Mouse (Mus musculus) limb, embryonic 11.5 days (tissue): ENCODE measurements at regions not wholly inside any gene's neighbourhood (a gene's known extent, or its start where the extent isn't known, plus 50 kb on each side); places are given as distances from the start of the nearest gene placed in this dataset.

Experiments
- ATAC-seq: fragments of 200-750 bp; cut with Nextera tagmentation; 2 replicates; pipeline ENCODE4 v1.8.0; 2017; ENCODE audit warnings: low read depth; ENCODE audit not compliant: insufficient number of reproducible peaks, low FRiP score, low TSS enrichment
- DNase-seq: peaks from one replicate; pipeline ENCODE4 v3.0.0-alpha.2; 2015; ENCODE audit warnings: low spot score
- H3K27ac ChIP-seq: fragments of 300-500 bp; sonication (generic); replicated peaks from 2 replicates; pipeline ENCODE4 v1.5.1; 2014; ENCODE audit warnings: low read depth, mild to moderate bottlenecking, low read length
- H3K27me3 ChIP-seq: fragments of 300-500 bp; sonication (generic); 2 replicates; pipeline ENCODE4 v1.6.1; 2014; ENCODE audit warnings: mild to moderate bottlenecking, low read length, mixed read lengths; ENCODE audit not compliant: control insufficient read depth, insufficient read depth
- H3K36me3 ChIP-seq: fragments of 300-500 bp; sonication (generic); 2 replicates; pipeline ENCODE4 v1.6.1; 2014; ENCODE audit warnings: mild to moderate bottlenecking, low read length, moderate library complexity, mixed read lengths; ENCODE audit not compliant: control insufficient read depth, insufficient read depth
- H3K4me1 ChIP-seq: fragments of 300-500 bp; sonication (generic); 2 replicates; pipeline ENCODE4 v1.6.1; 2014; ENCODE audit warnings: low read length, mixed read lengths; ENCODE audit not compliant: control insufficient read depth, insufficient read depth
- H3K4me2 ChIP-seq: fragments of 300-500 bp; sonication (generic); 2 replicates; pipeline ENCODE4 v1.6.1; 2014; ENCODE audit warnings: low read depth, mild to moderate bottlenecking, moderate library complexity; ENCODE audit not compliant: severe bottlenecking
- H3K4me3 ChIP-seq: fragments of 300-500 bp; sonication (generic); 2 replicates; pipeline ENCODE4 v1.5.1; 2014; ENCODE audit warnings: low read depth, low read length
- H3K9ac ChIP-seq: fragments of 300-500 bp; sonication (generic); 2 replicates; pipeline ENCODE4 v1.6.1; 2014; ENCODE audit warnings: mild to moderate bottlenecking, low read length
- H3K9me3 ChIP-seq: fragments of 300-500 bp; sonication (generic); 2 replicates; pipeline ENCODE4 v1.6.1; 2016; ENCODE audit warnings: low read length; ENCODE audit not compliant: control insufficient read depth
- WGBS: fragments of 180-500 bp; shearing (Covaris S2); extraction: QIAGEN DNeasy Blood & Tissue Kit; methylation state at CpG from one replicate; pipeline ENCODE4 v1.1.7; 2014; 5-methylcytosine and 5-hydroxymethylcytosine counted together

DNA sequence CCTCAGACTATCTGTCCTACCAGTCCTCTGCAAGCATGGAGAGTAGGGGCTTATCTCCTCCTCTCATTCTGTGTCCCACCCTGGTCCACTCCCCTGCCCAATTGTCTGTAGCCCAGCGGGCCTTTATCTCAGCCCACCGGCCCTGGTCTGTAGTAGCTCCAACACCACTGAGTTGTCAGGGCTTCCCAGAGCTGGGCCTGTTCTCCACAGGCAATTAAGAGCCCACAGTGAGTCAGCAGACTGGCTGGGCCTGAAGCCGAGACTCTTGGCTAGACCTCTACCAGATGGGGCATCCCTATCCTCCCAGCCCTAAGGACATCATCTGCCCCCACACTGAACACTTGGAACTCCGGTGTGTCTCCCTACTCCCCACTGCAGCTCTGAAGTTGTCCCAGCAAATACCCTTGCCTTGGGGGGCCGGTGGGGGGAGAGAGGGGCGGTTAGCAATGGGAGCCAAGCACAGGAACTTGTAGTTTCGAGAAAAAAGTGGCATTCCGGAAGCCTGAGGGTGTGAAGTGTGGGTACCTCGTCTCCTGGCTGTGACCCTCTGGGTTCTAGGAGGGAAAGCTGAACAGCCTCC is 64.7 kb upstream of the Dlg1 start:
- H3K4me1 ChIP-seq, result peaks cover 3% of the 10 kb centered on the region; the same call in 1 of the 2 replicates
- H3K27me3 ChIP-seq, result no peaks in the 10 kb centered on the region
- no peak overlapping the region for H3K4me3 ChIP-seq
- H3K4me2 ChIP-seq, result no peak overlapping the region
- no peak overlapping the region for H3K9ac ChIP-seq
- DNase-seq (no peak), ATAC-seq (peak; percentile 21; the same call in 1 of the 2 replicates)
- H3K9me3 ChIP-seq, result no peaks in the 10 kb centered on the region
- 79% methylated on average over 9 of the region's 9 CpGs for WGBS
- no peaks in the 10 kb centered on the region for H3K36me3 ChIP-seq
- no peak overlapping the region for H3K27ac ChIP-seq

DNA sequence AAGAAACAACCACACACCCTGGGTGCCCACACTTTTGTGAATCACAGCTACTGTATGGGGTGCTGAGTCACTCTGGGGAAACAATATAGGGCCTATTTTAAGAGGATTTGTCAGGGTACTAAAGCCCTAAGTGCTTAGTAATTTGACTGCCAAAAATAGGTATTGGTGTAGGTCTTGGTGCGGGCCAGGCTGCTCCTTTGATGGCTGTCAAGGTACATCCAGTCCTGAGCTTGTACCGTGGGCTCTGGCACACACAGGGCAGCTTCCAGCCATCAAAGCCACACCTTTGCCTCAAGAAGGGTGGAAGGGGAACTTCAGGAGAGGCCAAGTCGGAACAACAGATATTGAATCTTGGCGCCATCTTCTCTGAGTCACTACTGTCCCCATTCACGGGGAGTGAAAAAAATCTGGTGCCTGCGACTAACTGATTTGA is 64.2 kb upstream of the Dlg1 start:
- H3K27ac ChIP-seq, result no peak overlapping the region
- WGBS, result 88% methylated on average over 6 of the region's 6 CpGs
- no peak for ATAC-seq

DNA sequence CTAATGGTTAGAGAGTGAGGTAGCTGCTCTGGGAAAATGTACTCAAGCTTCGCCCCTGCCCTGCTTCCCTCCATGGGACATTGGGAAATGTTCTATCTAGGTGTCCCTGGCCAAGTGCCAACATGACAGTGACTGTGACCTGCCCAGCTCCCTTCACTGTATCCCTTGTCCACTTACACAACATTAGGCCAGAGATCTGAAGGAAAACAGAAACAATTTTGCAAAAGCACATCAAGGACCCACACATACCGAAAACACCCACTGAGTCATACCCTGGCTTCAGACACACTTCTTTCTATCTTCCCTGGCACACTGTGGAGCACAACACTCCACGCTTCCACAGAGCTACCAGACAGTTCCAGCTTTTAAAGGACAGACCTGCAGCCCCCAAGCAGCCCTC is 62.0 kb upstream of the Dlg1 start:
- 94% methylated on average over 3 of the region's 3 CpGs for WGBS
- DNase-seq (no peak), ATAC-seq (no peak)
- H3K27ac ChIP-seq, result no peak overlapping the region
- H3K36me3 ChIP-seq, result no peaks in the 10 kb centered on the region
- H3K27me3 ChIP-seq, result no peaks in the 10 kb centered on the region
- no peak overlapping the region for H3K4me3 ChIP-seq
- no peak overlapping the region for H3K4me2 ChIP-seq
- H3K9me3 ChIP-seq, result no peaks in the 10 kb centered on the region
- H3K4me1 ChIP-seq, result no peaks in the 10 kb centered on the region
- H3K9ac ChIP-seq, result no peak overlapping the region

More for the DNA sequence above, 64.2 kb upstream of the Dlg1 start:
- H3K36me3 ChIP-seq, result no peaks in the 10 kb centered on the region
- no peak overlapping the region for H3K4me3 ChIP-seq
- no peaks in the 10 kb centered on the region for H3K9me3 ChIP-seq
- no peaks in the 10 kb centered on the region for H3K27me3 ChIP-seq
- H3K4me1 ChIP-seq, result no peaks in the 10 kb centered on the region
- no peak overlapping the region for H3K4me2 ChIP-seq
- no peak for DNase-seq
- no peak overlapping the region for H3K9ac ChIP-seq

DNA sequence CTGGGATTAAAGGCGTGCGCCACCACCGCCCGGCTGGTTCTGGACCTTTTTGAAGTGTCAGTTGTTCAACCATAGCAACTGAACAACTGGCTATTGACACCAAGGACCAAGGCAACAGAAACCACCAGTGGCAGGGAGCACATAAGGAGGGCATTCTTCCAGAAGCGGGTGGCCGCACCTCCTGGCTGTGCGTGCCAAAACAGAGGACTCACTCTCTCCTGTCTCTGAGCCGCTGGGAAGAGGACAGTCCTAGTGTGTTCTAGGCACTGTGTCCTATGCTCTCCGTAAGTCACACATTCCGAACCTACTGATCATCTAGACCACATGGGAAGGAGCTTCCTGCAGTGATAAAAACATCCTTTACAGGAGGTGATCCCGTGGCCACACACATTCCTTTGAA is 60.1 kb upstream of the Dlg1 start:
- H3K27ac ChIP-seq, result no peak overlapping the region
- DNase-seq (no peak), ATAC-seq (no peak)
- H3K9me3 ChIP-seq, result no peaks in the 10 kb centered on the region
- H3K4me2 ChIP-seq, result no peak overlapping the region
- H3K36me3 ChIP-seq, result no peaks in the 10 kb centered on the region
- no peaks in the 10 kb centered on the region for H3K4me1 ChIP-seq
- 87% methylated on average over 11 of the region's 11 CpGs for WGBS
- H3K9ac ChIP-seq, result no peak overlapping the region
- H3K27me3 ChIP-seq, result no peaks in the 10 kb centered on the region
- no peak overlapping the region for H3K4me3 ChIP-seq

DNA sequence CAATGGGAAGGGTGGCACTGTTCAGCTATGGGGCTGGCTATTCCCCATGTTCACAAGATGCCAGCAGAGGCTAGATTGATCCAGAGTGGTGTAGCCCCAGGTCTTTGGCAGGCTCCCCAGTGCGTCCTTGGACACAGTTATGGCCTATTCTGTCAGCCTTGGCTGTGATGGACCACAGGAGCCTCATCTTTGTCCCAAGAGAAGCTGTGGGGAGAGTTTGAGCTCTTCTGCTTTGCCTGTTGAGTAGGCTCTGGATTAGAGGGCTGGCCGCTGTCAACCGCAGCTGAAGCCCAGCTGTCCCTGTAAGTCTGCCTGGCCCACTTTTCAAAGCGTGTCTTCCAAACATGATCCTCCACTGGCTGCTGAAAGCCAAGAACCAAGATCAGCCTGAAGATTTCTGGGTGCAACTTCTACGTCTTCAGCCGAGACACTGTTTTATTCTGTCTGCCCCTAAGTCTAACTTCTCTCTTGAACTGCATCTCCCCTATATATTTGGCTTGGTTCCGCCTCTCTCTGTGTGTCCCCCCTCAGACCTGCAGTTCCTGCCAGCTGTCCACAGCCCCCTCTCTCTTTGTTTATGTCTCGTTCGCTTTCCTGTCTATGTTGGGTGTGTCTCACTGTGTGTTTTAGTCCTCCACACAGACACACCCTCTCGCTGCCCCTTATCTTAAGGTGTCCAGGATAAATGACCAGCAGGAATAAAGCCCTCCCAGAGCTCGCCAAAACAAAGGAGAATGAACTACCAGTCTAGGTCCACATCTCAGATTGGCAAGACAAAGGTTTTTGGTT is 56.7 kb upstream of the Dlg1 start:
- DNase-seq, result no peak
- 85% methylated on average over 11 of the region's 11 CpGs for WGBS
- ATAC-seq, result no peak
- Histone ChIP-seq H3K27ac (no peak overlapping the region; the same call in 1 of the 2 replicates), H3K27me3 (no peaks in the 10 kb centered on the region), H3K36me3 (no peaks in the 10 kb centered on the region), H3K4me2 (no peak overlapping the region), H3K4me1 (no peaks in the 10 kb centered on the region), H3K9ac (no peak overlapping the region), H3K4me3 (no peak overlapping the region), H3K9me3 (no peaks in the 10 kb centered on the region)

DNA sequence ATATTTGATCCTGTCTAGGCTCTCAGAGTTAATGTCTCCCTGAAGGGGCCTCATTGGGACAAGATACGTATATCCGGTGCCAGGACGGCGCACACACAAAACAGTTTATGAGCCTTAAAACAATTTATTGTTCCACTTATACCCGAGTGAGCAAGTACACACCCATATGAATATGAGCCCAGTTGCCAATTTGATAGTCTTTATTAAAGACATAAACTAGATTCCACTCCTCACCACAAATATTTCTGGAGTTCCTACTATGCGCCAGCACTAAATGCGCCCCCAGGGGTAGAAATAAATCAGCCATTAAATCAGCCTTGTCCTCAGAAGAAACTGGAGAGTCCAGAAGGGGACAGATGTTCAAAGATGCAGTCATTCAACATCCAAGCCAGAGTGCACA is 54.3 kb upstream of the Dlg1 start:
- Histone ChIP-seq H3K36me3 (no peaks in the 10 kb centered on the region), H3K9me3 (no peaks in the 10 kb centered on the region), H3K9ac (no peak overlapping the region), H3K4me3 (no peak overlapping the region), H3K4me1 (no peaks in the 10 kb centered on the region), H3K4me2 (no peak overlapping the region), H3K27ac (no peak overlapping the region), H3K27me3 (no peaks in the 10 kb centered on the region)
- WGBS, result 87% methylated on average over 7 of the region's 7 CpGs
- ATAC-seq (no peak), DNase-seq (no peak)

DNA sequence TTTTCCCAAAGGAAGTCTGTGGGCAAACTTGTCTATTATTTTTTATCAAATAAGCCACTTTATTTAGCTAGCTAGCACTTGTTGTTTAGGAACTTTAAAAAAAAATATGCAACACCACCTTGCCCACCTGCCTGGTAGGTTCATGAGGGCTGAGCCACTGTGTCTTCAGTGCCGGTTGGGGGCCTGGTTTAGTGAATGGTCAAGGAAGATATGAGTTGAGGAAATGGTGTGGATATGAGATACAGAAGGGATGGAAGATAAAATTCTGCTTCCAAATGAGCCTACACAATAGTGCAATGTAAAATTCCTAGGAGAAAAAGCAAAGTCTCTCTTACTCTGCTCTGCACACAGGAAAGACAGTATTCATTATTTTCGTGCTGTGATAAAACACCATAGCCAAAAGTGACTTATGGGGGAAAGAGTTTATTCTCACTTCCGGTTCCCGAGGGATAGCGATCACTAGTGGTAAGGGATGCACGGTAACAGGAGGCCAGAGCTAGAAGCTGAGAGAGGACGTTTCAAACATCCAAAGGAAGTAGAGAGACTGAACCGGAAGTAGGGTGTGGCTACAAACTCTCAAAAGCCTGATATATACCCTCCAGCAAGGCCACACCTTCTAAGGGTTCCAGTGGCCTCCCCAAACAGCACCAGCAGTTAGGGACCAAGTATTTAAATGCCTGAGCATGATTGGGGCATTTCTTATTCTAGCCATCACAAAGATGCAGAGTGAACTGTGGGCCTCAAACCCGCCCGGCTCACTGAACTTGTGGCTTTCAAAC is 53.7 kb upstream of the Dlg1 start:
- no peak overlapping the region for H3K9ac ChIP-seq
- no peak overlapping the region for H3K4me3 ChIP-seq
- H3K4me2 ChIP-seq, result no peak overlapping the region
- ATAC-seq, result no peak
- H3K9me3 ChIP-seq, result no peaks in the 10 kb centered on the region
- H3K27me3 ChIP-seq, result no peaks in the 10 kb centered on the region
- H3K27ac ChIP-seq, result no peak overlapping the region
- no peak for DNase-seq
- WGBS, result 86% methylated on average over 10 of the region's 10 CpGs
- no peaks in the 10 kb centered on the region for H3K4me1 ChIP-seq
- H3K36me3 ChIP-seq, result no peaks in the 10 kb centered on the region
